Mouse (Mus musculus): ENCODE data around the gene Ptpru. TPM values are rescaled to one million over a fixed set of nuclear protein-coding genes. Genes with fewer than 3 reads are reported as not detected.
"Not testable (repeated sequence)": the region's sequence is repeated elsewhere in the genome, so short reads cannot be mapped to it uniquely, and the experiment has no call there.

Ptpru gene
- total and polyA plus RNA-seq, 2 experiments from 2014 or later = 22.2 to 34.2 TPM

DNA sequence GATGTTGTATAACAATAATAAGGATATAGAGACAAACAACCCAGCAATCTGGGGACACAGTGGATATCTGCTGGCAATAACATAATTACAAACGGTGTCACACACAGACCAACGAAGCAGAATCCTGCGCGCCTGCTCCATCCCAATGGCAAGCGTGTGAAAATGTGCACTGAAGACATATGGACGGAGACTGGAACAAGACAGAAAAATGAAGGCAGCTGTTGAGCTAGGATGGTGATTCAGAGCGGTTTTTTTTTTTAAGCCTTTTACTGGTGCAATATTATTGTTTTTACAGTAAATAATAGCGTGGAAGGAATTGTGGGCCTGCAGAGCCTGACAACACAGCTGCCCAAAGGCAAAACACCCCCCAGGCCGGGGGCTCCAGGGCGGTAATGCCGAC, 25.6 kb downstream of the Ptpru start:
- Histone ChIP-seq H3K36me3 (ENCODE audit: insufficient read depth, low read length) (no peaks in the 10 kb centered on the region), H3K4me1 (ENCODE audit: insufficient read depth, low read length) (no peaks in the 10 kb centered on the region), H3K9ac (replicated peaks; ENCODE audit: low read length, poor library complexity, severe bottlenecking) (no peak overlapping the region), H3K4me2 (ENCODE audit: low read depth, low read length, poor library complexity, severe bottlenecking) (no peak overlapping the region), H3K4me3 (ENCODE audit: low read depth, low read length) (no peak overlapping the region), H3K9me3 (ENCODE audit: low read length) (no peaks in the 10 kb centered on the region), H3K27me3 (ENCODE audit: insufficient read depth, low read length) (no peaks in the 10 kb centered on the region), H3K27ac (ENCODE audit: low read depth, low read length) (no peak overlapping the region)
- 84% methylated on average over 11 of the region's 11 CpGs for WGBS
- ATAC-seq (ENCODE audit: low FRiP score) (no peak), DNase-seq (ENCODE audit: low spot score) (no peak)
- no peak for TF ChIP-seq CTCF (IDR thresholded peaks at IDR 0.05)

DNA sequence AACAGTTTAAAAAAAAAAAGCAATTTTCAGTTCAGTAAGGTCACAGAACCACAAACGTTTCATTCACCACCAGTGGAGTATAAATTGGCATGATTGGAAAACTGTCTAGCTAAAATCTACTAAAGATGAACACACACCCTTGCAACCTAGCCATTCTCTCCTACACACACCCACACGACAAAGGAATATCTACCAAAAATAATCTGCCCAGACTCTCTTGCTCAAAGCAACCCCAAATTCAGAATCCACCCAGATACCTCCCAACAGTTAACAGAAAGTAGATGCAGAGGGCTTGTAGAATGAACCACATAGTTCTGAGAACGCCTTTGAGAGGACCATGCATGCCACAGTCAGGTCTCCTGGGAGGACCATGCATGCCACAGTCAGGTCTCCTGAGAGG, 32.8 kb downstream of the Ptpru start:
- Histone ChIP-seq H3K27ac (ENCODE audit: low read depth, low read length) (no peak overlapping the region), H3K9ac (replicated peaks; ENCODE audit: low read length, poor library complexity, severe bottlenecking) (no peak overlapping the region), H3K4me2 (ENCODE audit: low read depth, low read length, poor library complexity, severe bottlenecking) (no peak overlapping the region), H3K36me3 (ENCODE audit: insufficient read depth, low read length) (no peaks in the 10 kb centered on the region; the same call in 1 of the 2 replicates), H3K27me3 (ENCODE audit: insufficient read depth, low read length) (no peaks in the 10 kb centered on the region), H3K4me3 (ENCODE audit: low read depth, low read length) (no peak overlapping the region), H3K4me1 (ENCODE audit: insufficient read depth, low read length) (no peaks in the 10 kb centered on the region), H3K9me3 (ENCODE audit: low read length) (no peaks in the 10 kb centered on the region)
- DNase-seq (ENCODE audit: low spot score) = no peak
- no peak for ATAC-seq (ENCODE audit: low FRiP score)
- 79% methylated on average over 3 of the region's 3 CpGs for WGBS
- no peak for TF ChIP-seq CTCF (IDR thresholded peaks at IDR 0.05)

- H3K36me3 ChIP-seq (ENCODE audit: insufficient read depth, low read length); H3K27me3 ChIP-seq (ENCODE audit: insufficient read depth, low read length); H3K4me3 ChIP-seq (ENCODE audit: low read depth, low read length); H3K27ac ChIP-seq (ENCODE audit: low read depth, low read length); DNase-seq (ENCODE audit: low spot score); H3K9me3 ChIP-seq (ENCODE audit: low read length); H3K9ac ChIP-seq (replicated peaks; ENCODE audit: low read length, poor library complexity, severe bottlenecking); H3K4me1 ChIP-seq (ENCODE audit: insufficient read depth, low read length); H3K4me2 ChIP-seq (ENCODE audit: low read depth, low read length, poor library complexity, severe bottlenecking): not testable (repeated sequence)
- 97% methylated on average over 5 of the region's 6 CpGs for WGBS
- ATAC-seq (ENCODE audit: low FRiP score) = peak; percentile 69; the same call in 1 of the 2 replicates
These were observed 33.4 kb downstream of the Ptpru start for GRCm38 (mm10) chr4:131804732-131805131.

- WGBS = 75% methylated on average over 9 of the region's 9 CpGs
- no peaks in the 10 kb centered on the region for H3K9me3 ChIP-seq (ENCODE audit: low read length)
These were observed 34.2 kb downstream of the Ptpru start for GRCm38 (mm10) chr4:131803846-131804245.

DNA sequence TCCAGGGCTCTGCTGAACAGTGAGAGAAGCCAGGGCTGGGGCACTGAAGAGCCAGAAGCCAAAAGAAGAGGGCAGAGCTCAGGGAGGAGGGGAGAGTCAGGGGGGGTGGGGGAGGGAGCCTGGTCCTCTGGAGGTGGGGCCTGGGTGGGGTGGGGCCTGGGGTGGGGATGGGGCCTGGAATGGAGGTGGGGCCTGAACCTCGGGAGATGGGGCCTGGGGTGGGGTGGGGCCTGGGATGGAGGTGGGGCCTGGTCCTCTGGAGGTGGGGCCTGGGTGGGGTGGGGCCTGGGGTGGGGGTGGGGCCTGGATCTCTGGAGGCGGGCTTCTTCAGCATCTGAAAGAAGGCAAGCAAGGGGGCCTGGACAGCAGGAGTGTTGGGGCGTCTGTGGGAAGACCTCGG, 39.1 kb downstream of the Ptpru start:
- DNase-seq (ENCODE audit: low spot score) = no peak
- Histone ChIP-seq H3K4me1 (ENCODE audit: insufficient read depth, low read length) (no peaks in the 10 kb centered on the region), H3K4me3 (ENCODE audit: low read depth, low read length) (no peak overlapping the region), H3K36me3 (ENCODE audit: insufficient read depth, low read length) (peaks cover 3% of the 10 kb centered on the region; the same call in 1 of the 2 replicates), H3K9ac (replicated peaks; ENCODE audit: low read length, poor library complexity, severe bottlenecking) (no peak overlapping the region), H3K27me3 (ENCODE audit: insufficient read depth, low read length) (no peaks in the 10 kb centered on the region), H3K27ac (ENCODE audit: low read depth, low read length) (no peak overlapping the region), H3K9me3 (ENCODE audit: low read length) (no peaks in the 10 kb centered on the region), H3K4me2 (ENCODE audit: low read depth, low read length, poor library complexity, severe bottlenecking) (no peak overlapping the region)
- 39% methylated on average over 4 of the region's 4 CpGs for WGBS
- no peak for TF ChIP-seq CTCF (IDR thresholded peaks at IDR 0.05)
- ATAC-seq (ENCODE audit: low FRiP score) = no peak

More at GRCm38 (mm10) chr4:131803846-131804245, 34.2 kb downstream of the Ptpru start:
- DNase-seq (ENCODE audit: low spot score) (no peak), ATAC-seq (ENCODE audit: low FRiP score) (no peak)
- H3K36me3 ChIP-seq (ENCODE audit: insufficient read depth, low read length) = no peaks in the 10 kb centered on the region; the same call in 1 of the 2 replicates
- no peaks in the 10 kb centered on the region for H3K27me3 ChIP-seq (ENCODE audit: insufficient read depth, low read length)
- no peak overlapping the region for H3K4me2 ChIP-seq (ENCODE audit: low read depth, low read length, poor library complexity, severe bottlenecking)
- H3K4me3 ChIP-seq (ENCODE audit: low read depth, low read length) = no peak overlapping the region
- no peak overlapping the region for H3K9ac ChIP-seq (replicated peaks; ENCODE audit: low read length, poor library complexity, severe bottlenecking)
- TF ChIP-seq CTCF (IDR thresholded peaks at IDR 0.05) = no peak
- no peak overlapping the region for H3K27ac ChIP-seq (ENCODE audit: low read depth, low read length)
- H3K4me1 ChIP-seq (ENCODE audit: insufficient read depth, low read length) = no peaks in the 10 kb centered on the region

- Histone ChIP-seq H3K4me1 (ENCODE audit: insufficient read depth, low read length) (no peaks in the 10 kb centered on the region), H3K9me3 (ENCODE audit: low read length) (no peaks in the 10 kb centered on the region), H3K27me3 (ENCODE audit: insufficient read depth, low read length) (no peaks in the 10 kb centered on the region), H3K4me2 (ENCODE audit: low read depth, low read length, poor library complexity, severe bottlenecking) (no peak overlapping the region), H3K4me3 (ENCODE audit: low read depth, low read length) (no peak overlapping the region), H3K9ac (replicated peaks; ENCODE audit: low read length, poor library complexity, severe bottlenecking) (no peak overlapping the region), H3K27ac (ENCODE audit: low read depth, low read length) (no peak overlapping the region), H3K36me3 (ENCODE audit: insufficient read depth, low read length) (peaks cover 3% of the 10 kb centered on the region; the same call in 1 of the 2 replicates)
- no peak for TF ChIP-seq CTCF (IDR thresholded peaks at IDR 0.05)
- DNase-seq (ENCODE audit: low spot score) = no peak
- WGBS = 55% methylated on average over 12 of the region's 12 CpGs
- no peak for ATAC-seq (ENCODE audit: low FRiP score)
These were observed 40.2 kb downstream of the Ptpru start for GRCm38 (mm10) chr4:131797920-131798319.

Measured in midbrain, postnatal 0 days (tissue).